Mouse (Mus musculus): ENCODE results near the gene Btf3. TPM values are rescaled to one million over a fixed set of nuclear protein-coding genes. Genes with fewer than 3 reads are reported as not detected.

The Btf3 gene
- total and polyA plus RNA-seq, 2 experiments from 2014 or later, result 210 to 384 TPM

DNA sequence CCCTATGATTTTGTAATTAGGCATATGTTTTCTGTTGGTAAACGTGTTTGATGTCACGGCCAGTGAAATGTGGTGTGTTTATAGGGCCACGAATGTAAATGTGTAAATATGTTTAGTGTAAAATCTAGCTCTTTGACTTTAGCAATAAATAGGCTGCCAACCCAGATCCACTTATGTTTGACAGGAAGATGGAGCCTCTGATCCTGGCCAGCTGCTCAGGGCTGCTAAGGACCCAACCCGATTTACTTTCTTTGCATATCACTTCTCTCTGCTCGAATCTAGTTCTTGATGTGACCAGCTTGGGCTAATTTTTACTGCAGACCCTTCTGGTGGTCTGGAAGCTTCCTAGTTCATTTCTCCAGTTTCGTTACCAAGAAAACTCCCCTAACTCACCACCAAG lies 43.6 kb upstream of the Btf3 start:
- peaks cover 92% of the 10 kb centered on the region for H3K27me3 ChIP-seq (ENCODE audit: control insufficient read depth, insufficient read depth, low read length)
- no peak for ATAC-seq (ENCODE audit: insufficient read depth, low read depth)
- no peaks in the 10 kb centered on the region for H3K9me3 ChIP-seq (replicated peaks; ENCODE audit: control insufficient read depth, low read length)
- no peak overlapping the region for H3K4me3 ChIP-seq (ENCODE audit: low read depth, low read length)
- WGBS, result 7% methylated on average over 6 of the region's 6 CpGs
- no peak overlapping the region for H3K4me2 ChIP-seq (ENCODE audit: low read depth, low read length)
- H3K27ac ChIP-seq (ENCODE audit: low read depth), result no peak overlapping the region
- no peak overlapping the region for H3K9ac ChIP-seq (replicated peaks; ENCODE audit: low read depth, low read length)
- H3K36me3 ChIP-seq (replicated peaks; ENCODE audit: control insufficient read depth, insufficient read depth, low read length), result no peaks in the 10 kb centered on the region
- no peak for DNase-seq (ENCODE audit: low spot score)
- no peaks in the 10 kb centered on the region for H3K4me1 ChIP-seq (ENCODE audit: control insufficient read depth, insufficient read depth)
- TF ChIP-seq CTCF (IDR thresholded peaks at IDR 0.05; ENCODE audit: low read depth), result no peak
- TF ChIP-seq EP300 (IDR thresholded peaks at IDR 0.05; ENCODE audit: low read depth), result no peak

- Histone ChIP-seq H3K9me3 (replicated peaks; ENCODE audit: control insufficient read depth, low read length) (no peaks in the 10 kb centered on the region), H3K9ac (replicated peaks; ENCODE audit: low read depth, low read length) (no peak overlapping the region), H3K4me3 (ENCODE audit: low read depth, low read length) (no peak overlapping the region), H3K27me3 (ENCODE audit: control insufficient read depth, insufficient read depth, low read length) (peaks cover 92% of the 10 kb centered on the region), H3K27ac (ENCODE audit: low read depth) (no peak overlapping the region), H3K4me1 (ENCODE audit: control insufficient read depth, insufficient read depth) (0 out of 2 replicates have a peak, but pooled peaks cover 2% of the 10 kb centered on the region), H3K4me2 (ENCODE audit: low read depth, low read length) (no peak overlapping the region), H3K36me3 (replicated peaks; ENCODE audit: control insufficient read depth, insufficient read depth, low read length) (no peaks in the 10 kb centered on the region)
- DNase-seq (ENCODE audit: low spot score) (no peak), ATAC-seq (ENCODE audit: insufficient read depth, low read depth) (no peak)
- WGBS, result 4% methylated on average over 8 of the region's 8 CpGs
- no peak for TF ChIP-seq EP300 (IDR thresholded peaks at IDR 0.05; ENCODE audit: low read depth)
- no peak for TF ChIP-seq CTCF (IDR thresholded peaks at IDR 0.05; ENCODE audit: low read depth)
These were observed 42.5 kb upstream of the Btf3 start for GRCm38 (mm10) chr13:98359337-98359736.

GRCm38 (mm10) chr13:98358424-98359181 lies 41.8 kb upstream of the Btf3 start:
- DNase-seq (ENCODE audit: low spot score) (no peak), ATAC-seq (ENCODE audit: insufficient read depth, low read depth) (no peak)
- no peak overlapping the region for H3K4me2 ChIP-seq (ENCODE audit: low read depth, low read length)
- peaks cover 94% of the 10 kb centered on the region for H3K27me3 ChIP-seq (ENCODE audit: control insufficient read depth, insufficient read depth, low read length)
- no peaks in the 10 kb centered on the region for H3K9me3 ChIP-seq (replicated peaks; ENCODE audit: control insufficient read depth, low read length)
- no peak overlapping the region for H3K9ac ChIP-seq (replicated peaks; ENCODE audit: low read depth, low read length)
- no peaks in the 10 kb centered on the region for H3K36me3 ChIP-seq (replicated peaks; ENCODE audit: control insufficient read depth, insufficient read depth, low read length)
- TF ChIP-seq EP300 (IDR thresholded peaks at IDR 0.05; ENCODE audit: low read depth), result no peak
- no peak for TF ChIP-seq CTCF (IDR thresholded peaks at IDR 0.05; ENCODE audit: low read depth)
- 9% methylated on average over 23 of the region's 23 CpGs for WGBS
- no peak overlapping the region for H3K27ac ChIP-seq (ENCODE audit: low read depth)
- no peak overlapping the region for H3K4me3 ChIP-seq (ENCODE audit: low read depth, low read length)
- H3K4me1 ChIP-seq (ENCODE audit: control insufficient read depth, insufficient read depth), result 0 out of 2 replicates have a peak, but pooled peaks cover 4% of the 10 kb centered on the region

- Histone ChIP-seq H3K27me3 (ENCODE audit: control insufficient read depth, insufficient read depth, low read length) (peaks cover 95% of the 10 kb centered on the region), H3K9ac (replicated peaks; ENCODE audit: low read depth, low read length) (no peak overlapping the region), H3K4me2 (ENCODE audit: low read depth, low read length) (no peak overlapping the region), H3K4me3 (ENCODE audit: low read depth, low read length) (no peak overlapping the region), H3K27ac (ENCODE audit: low read depth) (no peak overlapping the region), H3K9me3 (replicated peaks; ENCODE audit: control insufficient read depth, low read length) (no peaks in the 10 kb centered on the region), H3K4me1 (ENCODE audit: control insufficient read depth, insufficient read depth) (0 out of 2 replicates have a peak, but pooled peaks cover 4% of the 10 kb centered on the region), H3K36me3 (replicated peaks; ENCODE audit: control insufficient read depth, insufficient read depth, low read length) (no peaks in the 10 kb centered on the region)
- ATAC-seq (ENCODE audit: insufficient read depth, low read depth), result no peak
- TF ChIP-seq EP300 (IDR thresholded peaks at IDR 0.05; ENCODE audit: low read depth) (no peak), CTCF (IDR thresholded peaks at IDR 0.05; ENCODE audit: low read depth) (no peak)
- DNase-seq (ENCODE audit: low spot score), result no peak
- WGBS, result 9% methylated on average over 18 of the region's 18 CpGs
These were observed 40.9 kb upstream of the Btf3 start for GRCm38 (mm10) chr13:98357433-98358423.

GRCm38 (mm10) chr13:98356973-98357425 lies 40.2 kb upstream of the Btf3 start:
- ATAC-seq (ENCODE audit: insufficient read depth, low read depth) (no peak), DNase-seq (ENCODE audit: low spot score) (no peak)
- no peak overlapping the region for H3K4me3 ChIP-seq (ENCODE audit: low read depth, low read length)
- H3K27ac ChIP-seq (ENCODE audit: low read depth), result no peak overlapping the region
- H3K4me2 ChIP-seq (ENCODE audit: low read depth, low read length), result no peak overlapping the region
- H3K9me3 ChIP-seq (replicated peaks; ENCODE audit: control insufficient read depth, low read length), result no peaks in the 10 kb centered on the region
- no peak for TF ChIP-seq CTCF (IDR thresholded peaks at IDR 0.05; ENCODE audit: low read depth)
- no peak for TF ChIP-seq EP300 (IDR thresholded peaks at IDR 0.05; ENCODE audit: low read depth)
- WGBS, result 15% methylated on average over 6 of the region's 6 CpGs
- H3K9ac ChIP-seq (replicated peaks; ENCODE audit: low read depth, low read length), result no peak overlapping the region
- H3K4me1 ChIP-seq (ENCODE audit: control insufficient read depth, insufficient read depth), result 0 out of 2 replicates have a peak, but pooled peaks cover 4% of the 10 kb centered on the region
- peaks cover 95% of the 10 kb centered on the region for H3K27me3 ChIP-seq (ENCODE audit: control insufficient read depth, insufficient read depth, low read length)
- no peaks in the 10 kb centered on the region for H3K36me3 ChIP-seq (replicated peaks; ENCODE audit: control insufficient read depth, insufficient read depth, low read length)

All from heart, postnatal 0 days (tissue).